Mouse (Mus musculus) B cell, adult 2 months (primary cell): ENCODE data around the gene Yif1b.
A peak's percentile ranks its signal among the peaks of the same experiment; 100 is the strongest.

Source experiments
- DNase-seq, 2 experiments: peaks; one replicate each; pipeline ENCODE4 v3.0.0; 2022

The Yif1b gene

DNA sequence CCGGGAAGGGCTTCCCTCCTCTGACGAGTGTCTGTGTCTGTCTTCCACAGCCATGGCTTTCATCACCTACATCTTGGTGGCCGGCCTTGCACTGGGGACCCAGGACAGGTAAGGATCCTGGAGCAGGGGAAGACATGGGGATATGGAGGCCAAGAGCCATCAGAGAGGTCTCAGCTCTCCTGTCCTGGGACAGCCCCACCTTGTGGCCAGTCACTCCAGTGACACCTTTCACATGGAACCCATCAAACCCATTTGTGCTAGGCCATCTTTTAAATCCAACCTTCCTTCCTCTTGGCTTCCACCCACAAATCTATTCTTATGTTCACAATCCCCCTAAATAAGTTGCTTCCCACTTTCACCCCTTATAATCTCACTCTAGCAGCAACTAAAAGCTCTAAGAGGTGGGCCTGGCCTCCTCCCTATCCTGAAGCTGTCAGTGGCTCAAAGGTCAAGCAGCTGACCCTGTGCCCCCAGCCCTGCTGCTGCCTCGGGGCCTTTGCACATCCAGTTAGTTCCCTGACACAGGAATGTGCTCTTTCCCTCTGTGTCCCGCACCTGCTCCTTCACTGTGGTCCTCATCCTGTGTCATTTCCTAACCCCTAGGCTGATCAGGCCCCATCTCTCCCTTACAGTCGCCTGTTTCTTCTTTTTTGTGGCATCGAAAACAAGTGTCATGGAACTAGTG, 6.7 kb downstream of the Yif1b start:
- peak; percentile 65 to 70 for DNase-seq

DNA sequence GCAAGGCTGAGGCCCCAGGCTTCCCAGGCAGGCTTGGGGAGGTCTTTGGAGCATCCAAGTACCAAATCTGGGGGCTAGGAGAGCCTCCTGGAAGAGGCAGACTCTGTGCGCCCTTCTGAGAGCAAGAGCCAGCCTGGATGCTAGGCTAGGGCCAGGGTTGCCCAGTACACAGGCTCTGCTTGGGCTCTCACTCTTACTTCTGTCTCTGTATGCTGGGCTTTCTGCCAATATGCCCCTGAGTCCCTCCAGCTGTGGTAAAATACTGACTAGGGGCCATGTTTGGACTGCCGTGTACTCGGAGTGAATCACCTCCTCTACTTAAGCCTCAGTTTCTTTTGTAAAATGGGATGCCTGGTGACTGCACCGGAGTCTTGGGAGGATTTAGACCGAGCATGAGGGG, 7.9 kb downstream of the Yif1b start:
- no peak for DNase-seq

DNA sequence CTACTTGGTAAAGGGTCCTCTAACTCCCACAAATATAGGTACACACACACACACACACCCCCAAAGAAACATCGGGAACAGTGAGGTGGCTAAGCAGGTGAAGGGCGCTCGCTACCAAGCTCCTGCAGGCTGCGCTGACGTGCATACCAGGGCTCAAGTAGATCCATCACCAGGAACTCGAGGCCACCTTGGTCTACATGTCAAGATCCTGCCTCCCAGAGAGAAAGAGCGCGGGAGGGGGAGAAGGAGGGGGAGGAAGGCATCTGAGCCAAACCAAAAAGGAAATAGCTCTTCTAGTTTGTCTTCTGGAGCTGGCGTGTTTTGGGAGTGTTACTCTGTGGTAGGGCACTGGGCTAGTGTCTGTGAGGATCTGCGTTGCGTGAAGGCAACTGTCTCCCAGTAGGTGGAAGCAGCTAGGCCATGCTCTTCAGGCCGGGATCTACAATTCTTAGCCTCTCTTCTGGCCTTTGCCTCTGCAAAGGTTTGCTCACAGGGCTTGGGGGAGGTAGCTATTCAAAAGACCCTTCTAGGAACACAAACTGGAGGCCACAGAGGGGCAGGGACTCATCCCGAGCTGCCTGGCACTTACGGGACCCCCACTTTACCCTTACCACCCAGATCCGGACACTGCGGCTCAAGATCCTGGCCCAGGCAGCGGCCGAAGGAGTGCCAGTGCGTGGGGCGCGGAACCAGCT, 8.6 kb downstream of the Yif1b start:
- DNase-seq, result no peak

DNA sequence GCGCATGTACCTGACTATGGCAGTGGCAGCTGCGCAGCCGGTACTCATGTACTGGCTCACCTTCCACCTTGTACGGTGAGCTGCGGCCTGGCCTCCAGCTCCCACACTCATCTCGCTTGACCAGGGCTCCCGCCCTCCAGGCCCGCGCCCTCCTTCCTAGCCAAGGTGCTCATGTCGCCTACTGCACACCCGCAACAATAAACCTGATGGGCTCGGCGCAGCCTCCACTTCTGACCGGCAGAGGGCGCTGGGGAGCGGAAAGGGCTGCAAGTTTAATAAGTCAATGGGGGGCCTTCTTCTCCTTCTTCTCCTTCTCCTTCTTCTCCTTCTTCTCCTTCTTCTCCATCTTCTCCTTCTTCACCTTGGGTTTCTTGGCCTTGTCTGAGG, 9.2 kb downstream of the Yif1b start:
- peak; percentile 89 to 90 for DNase-seq

DNA sequence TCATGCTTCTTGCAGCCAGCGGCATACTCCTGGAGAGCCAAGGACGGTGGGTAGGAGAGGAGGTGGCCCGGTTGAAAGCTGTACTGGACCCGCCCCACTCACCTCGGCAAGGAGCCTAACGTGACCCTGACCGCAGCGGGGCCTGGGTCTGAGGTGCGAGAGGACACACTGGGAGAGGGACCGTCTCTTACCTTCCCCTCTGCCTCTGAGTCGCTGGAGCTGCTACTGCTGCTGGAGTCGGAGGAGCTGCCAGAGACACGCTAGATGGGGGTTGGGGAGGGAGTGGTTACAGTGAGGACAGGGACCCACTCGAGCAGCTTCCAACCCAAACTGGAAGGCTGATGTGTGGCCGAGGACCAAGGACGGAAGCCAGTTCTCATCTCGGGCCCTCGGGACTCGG, 9.6 kb downstream of the Yif1b start:
- no peak for DNase-seq

DNA sequence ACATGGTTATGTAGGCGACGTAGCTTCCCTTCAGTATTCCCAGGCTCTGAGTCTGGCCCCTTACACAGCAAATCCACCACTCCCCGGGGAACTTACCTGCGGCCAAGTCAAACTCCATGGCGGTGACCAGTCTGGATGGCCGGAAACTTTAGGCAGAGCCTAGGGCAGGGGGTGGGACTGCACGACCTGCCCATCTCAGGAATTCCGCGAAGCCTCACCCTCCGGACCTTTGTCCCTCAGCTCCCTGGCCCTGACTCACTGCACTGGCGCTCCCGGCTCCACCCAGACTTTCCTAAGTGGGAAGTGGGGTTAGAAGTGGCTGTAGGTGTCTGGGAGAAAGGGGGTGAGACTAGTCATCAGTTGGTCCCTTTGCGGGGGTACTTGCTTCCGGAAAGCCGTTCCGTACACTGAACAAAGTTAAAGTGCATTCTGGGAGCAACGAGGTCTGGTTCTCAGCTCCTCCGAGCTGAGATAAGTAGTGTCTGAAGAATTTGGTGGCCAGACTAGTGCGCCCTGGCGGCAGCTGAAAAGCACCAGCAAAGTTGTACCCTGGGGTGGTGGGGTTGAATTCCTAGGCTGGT, 10.2 kb downstream of the Yif1b start, which contains the start of gene 2200002D01Rik:
Gene 2200002D01Rik (minus strand): TSS at position 206 of the 581 bp plus-strand sequence.
- peak; percentile 27 to 34 for DNase-seq

DNA sequence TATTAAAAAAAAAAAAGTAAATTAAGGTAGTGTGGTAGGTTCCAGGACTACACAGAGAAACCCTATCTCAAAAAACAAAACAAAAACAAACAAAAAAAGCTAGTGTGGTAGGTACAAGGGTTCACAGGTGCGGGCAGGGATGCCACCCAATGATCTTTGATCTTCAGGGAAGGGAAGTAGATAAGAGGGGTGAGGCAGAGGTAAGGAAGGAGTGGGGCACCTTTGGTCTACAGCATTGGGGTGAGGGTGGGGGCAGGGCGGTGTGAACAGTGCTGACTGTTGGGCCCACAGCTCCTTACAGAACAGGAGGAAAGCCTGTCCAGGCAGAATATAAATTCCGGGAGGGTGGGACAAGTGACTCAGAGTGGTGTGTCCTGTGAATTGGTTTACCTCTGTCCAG, 13.0 kb downstream of the Yif1b start:
- DNase-seq, result no peak

DNA sequence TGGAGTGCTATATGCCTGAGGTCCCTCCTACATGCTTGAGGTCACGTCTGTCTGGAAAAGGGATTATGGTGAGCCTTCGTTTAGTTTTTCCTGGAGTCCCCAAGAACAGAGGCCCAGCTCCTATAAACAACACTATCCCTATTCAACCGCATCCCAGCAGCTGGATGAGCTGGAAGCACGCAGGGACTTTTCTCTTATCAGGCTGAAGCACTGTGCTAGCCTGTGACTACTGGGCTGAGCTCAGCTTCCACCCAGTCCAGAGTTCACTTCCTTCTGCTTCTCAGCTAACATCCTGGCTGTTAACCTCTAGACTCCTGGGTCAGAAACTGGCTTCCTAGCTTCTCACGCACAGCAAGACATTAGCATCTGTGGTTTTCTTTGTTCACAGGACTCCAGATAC, 15.7 kb downstream of the Yif1b start:
- no peak for DNase-seq

DNA sequence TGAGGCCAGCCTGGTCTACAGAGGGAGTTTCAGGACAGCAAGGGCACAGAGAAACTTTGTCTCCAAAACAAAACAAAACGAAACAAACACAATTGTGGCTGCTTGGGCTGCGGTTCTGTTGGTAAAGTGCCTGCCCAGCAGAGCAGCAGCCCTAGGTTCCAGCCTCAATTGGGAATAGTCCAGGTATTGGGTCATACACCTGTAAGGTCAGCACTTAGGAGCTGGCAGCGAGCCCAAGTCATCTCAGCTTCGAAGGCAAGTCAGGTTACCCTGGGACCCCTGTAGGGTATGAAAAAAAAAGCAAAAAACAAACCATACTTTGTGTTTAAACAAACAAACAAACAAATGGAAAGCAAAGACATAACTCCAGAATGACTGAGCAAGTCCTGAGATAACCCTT, 17.7 kb downstream of the Yif1b start:
- no peak for DNase-seq

DNA sequence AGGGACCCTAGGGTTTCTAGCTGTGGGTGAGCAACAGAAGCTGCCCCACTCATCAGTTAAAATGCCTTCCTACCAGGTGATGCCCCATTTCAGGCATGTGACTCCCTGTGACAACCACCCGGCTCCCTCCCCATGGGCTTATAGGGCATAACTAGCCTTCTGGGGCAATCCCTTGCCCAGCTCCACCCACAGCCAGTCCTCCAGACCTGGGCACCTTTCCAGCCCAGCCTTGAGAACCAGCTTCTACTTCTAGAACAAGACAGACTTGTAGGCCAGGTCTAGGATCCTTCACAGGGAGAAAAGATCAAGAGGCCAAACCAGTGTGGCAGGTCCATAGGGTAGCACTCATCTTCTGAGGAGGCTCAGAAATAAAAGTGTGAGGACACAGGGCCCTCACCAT, 19.2 kb downstream of the Yif1b start:
- no peak for DNase-seq

DNA sequence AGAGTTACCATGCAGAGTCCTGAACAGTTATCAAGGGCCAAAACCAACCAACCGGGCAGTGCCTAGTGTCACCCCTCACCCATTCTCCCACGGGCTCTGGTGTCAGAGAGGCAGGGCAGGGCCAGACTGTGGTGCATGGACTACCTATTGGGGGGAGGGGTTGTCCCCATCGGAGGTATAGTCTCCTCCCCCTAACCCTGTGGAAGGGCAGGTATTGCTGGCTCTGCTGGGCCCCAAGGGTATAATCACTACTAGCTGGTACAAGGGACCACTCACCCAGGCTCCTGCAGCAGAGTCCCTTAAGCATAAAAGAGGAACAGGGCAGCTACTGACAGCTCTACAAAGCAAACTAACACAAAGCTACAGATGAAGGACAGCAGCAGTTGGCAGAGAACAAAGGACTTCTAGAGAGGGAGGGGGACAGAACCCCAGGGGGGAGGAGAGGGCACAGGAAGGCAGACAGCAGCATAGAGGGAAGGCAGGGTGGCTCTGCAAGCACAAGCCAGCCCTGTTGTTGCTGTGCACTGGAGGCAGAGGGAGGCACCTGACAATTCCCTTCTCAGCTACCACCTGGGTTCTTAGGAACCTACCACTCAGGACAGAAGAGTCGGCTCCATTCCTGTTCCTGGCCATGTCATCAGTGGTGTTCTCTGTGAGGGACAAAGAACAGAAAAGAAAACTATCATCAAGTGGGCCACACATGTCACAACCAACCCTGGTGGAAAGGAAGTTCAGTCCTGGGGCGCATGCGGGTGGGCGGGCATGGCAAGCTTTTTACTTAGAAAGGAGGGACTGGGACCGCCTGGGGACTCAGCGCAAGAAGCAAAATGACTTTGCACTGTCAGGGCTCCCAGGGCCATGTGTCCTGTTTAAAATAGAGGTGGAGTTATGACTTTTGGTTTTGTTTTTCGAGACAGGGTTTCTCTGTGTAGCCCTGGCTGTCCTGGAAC, 21.9 kb downstream of the Yif1b start:
- no peak for DNase-seq

DNA sequence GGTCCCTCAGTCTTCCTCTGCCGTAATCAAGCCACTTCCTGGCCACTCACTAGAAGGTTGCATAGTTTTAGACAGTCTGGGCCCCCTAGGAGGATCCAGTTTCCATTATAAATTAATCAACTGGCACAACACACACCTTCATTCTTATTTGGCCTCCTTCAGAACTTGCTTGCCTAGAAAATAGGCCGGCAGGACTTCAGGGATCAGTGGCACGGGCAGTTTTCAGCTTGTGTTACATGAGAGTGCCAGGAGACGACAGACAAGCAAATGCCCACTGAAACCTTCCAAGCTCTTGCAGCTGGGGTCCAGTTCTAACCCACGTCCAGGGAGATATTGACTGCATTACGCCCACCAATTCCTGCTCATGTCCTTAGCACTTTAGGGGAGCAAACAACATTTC, 24.0 kb downstream of the Yif1b start:
- no peak for DNase-seq

DNA sequence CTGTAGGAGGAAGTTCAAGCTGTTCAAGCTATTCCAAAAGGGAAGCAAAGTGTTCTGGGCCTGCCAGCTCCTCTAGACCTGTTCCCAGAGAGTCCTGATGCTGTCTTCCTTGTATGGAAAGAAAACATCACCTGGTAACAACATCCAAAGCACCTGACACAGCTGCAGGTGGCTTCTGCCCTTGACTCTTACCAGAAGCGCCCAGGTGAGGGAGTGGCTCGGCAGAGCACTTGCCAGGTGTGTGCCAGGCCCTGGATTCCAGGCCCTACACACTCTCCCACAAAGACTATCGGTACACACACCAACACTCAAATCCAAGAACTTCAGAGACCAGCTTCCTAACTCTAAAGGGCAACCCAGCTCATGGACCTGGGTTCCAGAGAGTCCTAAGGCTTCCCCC, 25.7 kb downstream of the Yif1b start:
- DNase-seq, result no peak

DNA sequence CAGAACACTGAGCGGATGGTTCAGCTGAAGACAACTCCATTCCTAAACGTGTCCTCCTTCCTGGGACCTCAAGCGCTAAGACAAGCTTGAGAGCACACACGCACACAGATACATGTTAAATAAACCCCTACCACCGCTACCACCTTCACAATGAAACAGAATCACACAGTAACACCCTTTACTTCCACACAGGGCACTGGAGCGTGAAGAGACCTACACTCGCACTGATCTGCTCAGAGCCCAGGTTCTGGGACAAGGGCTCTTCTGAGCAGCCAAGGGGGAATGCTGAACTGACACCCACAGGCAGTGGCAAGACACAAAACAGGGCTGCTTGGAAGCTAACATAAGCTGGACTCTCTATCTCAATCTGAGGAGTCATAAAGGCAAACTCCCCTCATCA, 27.5 kb downstream of the Yif1b start:
- no peak for DNase-seq

DNA sequence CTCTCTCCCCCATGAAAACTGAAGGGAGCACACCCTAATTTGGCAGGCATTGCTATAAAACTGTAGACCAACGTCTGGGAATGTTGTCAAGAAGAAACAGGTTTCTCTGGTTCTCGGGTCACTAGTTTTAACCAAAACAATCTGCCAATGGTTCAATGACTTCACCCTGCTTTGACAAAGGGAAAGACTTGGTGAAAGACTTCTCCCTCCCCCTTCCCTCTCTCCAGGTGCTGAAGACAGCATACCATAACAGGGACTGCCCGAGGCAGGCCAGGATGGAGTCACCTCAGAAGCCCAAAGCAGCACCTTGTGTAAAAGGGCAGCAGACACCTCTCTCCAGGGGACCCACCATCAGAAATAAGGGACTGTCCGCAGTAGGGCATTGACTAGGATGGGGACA, 28.8 kb downstream of the Yif1b start:
- no peak for DNase-seq

DNA sequence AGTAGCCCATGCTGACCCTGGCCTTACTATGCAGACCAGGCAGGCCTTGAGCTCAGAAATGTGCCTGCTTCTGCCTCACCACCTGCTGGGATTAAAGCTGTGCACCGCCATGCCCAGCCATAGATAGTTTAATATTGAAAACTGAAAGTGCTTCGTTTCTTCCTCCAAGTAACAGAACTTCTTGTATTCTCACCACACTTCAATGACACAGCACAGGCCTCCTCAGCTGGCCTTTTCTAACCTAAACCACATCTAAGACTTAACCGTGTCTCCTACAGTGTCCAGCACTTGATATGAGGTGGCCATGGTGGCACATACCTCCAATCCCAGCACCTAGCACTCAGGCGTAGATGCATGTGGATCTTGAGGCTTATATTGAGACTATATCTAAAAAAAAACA, 32.3 kb downstream of the Yif1b start:
- no peak for DNase-seq

DNA sequence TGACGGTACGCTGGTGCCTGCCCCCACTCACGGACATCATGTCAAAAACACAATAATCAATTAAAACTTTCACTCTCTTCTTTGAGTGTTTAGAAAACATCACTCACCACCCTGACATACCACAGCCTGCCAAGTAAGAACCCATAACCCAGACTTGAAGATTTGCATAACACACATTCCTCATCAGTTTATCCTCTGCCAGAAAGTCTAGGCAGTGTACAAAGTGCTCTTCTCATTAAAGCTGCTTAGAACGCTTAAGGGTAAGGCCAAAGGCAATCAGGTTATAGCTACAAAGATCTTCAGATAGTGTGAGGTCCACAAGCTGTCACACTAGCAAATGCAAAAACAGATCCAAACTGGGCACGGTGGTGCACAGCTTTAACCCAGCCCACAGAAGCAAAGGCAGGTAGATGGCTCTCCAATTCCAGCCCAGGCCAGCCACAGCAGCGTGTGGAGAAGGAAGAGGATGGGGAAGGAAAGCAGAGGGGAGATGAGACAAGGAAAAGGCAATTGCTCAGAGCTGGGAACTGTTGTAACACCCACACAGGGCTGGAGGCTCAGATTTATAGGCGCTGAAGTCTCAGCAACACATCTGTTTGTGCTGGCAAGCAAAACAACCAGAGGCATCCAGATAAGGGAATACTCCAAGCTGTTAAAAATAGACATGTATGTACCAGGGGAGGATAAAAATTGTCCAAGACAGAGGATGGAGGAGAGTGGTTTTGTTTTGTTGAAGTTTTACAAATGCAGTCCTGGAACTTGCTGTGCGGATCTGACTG, 33.7 kb downstream of the Yif1b start:
- DNase-seq, result no peak

DNA sequence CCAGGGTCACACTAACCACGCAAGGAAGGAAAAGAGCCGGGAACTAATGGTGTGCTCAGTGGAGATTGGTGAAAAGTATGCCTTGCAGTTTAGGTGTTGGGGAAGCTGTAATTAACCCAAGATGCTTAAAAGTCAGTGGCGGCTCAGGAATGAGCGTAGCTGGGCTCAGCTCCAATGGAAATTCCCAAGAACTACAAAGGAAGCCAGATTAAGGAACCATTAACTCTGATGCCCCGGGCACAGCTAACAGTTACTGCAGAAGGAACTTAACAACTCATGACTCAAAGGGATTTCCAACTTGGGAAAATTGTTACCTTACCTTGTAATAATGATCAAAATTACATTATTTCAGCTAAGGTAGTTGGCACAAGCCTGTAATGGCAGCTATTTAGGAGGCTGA, 38.6 kb downstream of the Yif1b start:
- DNase-seq, result no peak

DNA sequence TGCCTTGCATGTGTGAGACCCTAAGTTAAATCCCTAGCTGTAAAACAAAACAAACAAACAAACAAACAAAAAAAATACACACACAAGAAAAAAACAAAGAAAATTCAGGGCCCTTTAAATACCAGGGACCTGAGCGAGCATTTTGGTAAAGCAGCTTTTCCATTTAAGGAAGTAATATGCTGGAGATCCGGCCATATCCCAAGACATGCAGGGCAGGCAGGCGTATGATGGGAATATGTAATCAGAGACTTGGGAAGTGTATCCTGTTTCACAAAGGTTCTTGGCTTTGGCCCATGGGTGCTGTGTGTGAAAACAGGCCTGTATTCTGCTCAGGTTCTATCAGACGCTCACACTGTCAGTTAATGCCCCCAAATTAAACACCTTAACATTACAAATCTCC, 39.4 kb downstream of the Yif1b start:
- no peak for DNase-seq

DNA sequence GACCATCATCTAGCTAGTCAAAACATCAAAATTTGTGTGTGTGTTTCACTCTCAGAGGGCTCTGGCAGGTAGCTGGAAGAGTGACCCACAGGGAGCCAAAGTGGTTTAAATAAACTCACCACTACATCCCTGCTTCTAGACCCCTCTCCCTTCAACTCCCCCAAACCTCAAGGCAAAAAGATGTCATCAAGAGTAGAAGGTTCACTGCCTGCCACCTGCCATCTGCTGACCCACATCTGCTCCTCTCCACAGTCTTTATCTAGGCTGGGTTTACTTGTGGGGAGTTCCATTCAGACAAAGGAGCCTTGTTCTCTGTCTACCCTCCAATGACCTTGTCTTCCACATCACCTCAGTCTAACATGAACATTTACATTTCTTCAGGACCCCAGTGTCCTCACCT, 41.1 kb downstream of the Yif1b start:
- DNase-seq, result no peak

DNA sequence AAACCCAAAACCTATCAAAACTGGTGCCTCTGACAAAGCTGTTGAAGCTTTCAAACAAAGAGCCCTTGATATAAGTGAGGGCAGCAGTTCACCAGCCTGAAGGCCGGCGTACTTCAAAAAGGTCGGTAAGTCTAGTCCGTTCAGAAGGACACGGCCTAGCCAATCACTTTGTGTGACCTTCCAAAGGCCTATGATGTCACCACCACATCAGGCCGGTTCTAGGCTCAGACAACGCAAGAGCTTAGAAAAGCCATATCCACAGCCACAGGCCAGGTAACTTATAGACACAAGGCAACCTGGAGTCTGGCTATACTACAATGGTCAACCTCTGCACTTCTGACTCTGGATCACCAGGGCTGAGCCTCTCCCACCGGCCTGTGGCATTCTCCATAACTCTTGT, 41.8 kb downstream of the Yif1b start:
- no peak for DNase-seq

DNA sequence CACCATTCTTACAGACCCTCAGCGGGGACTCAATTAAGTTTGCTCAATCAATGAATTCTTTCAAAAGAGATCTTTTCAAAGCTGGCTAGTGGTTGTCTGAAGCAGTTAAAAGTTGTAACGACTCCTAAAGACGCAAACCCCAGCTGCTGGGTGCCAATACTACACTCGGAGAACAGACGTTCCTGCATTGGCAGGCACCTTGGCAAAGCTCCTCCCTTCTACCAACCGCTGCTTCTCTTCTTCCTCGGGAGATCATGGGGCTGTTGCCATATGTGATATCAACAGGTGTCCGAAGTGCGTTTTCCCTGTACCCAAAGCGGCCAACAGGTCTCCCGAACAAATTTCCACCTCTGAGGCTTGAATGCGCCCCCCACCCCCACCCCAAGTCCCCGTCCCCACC, 42.7 kb downstream of the Yif1b start:
- DNase-seq, result no peak
